Mouse (Mus musculus) megakaryocyte-erythroid progenitor cell, adult 5-6 weeks (primary cell): Measurements from ENCODE around the gene Fam71f2. TPM values are rescaled to one million over a fixed set of nuclear protein-coding genes. Genes with fewer than 3 reads are reported as not detected.

Experiments
- ATAC-seq: replicated peaks from 2 replicates; pipeline ENCODE4 v1.8.0; 2016; ENCODE audit warnings: mild to moderate bottlenecking, inconsistent platforms; ENCODE audit not compliant: severe bottlenecking, poor library complexity, low FRiP score, low TSS enrichment
- total RNA-seq, 2 experiments: library from RNA; stranded (forward) in 1 of 2; stranded (reverse) in 1 of 2; fragments of 200-1000, 215-1000 nt in 1 of 2; fragments of >200 nt in 1 of 2; fragmentation: Nextera tagmentation in 1 of 2; gene quantifications; 2 replicates each; pipeline ENCODE4 v1.2.3; 2014 to 2017

Fam71f2 gene
- total RNA-seq (2014; fragmentation: Nextera tagmentation) (8.3 TPM in 1 of 2 replicates, not detected in the other), total RNA-seq (2017) (not detected in 2 replicates)

DNA sequence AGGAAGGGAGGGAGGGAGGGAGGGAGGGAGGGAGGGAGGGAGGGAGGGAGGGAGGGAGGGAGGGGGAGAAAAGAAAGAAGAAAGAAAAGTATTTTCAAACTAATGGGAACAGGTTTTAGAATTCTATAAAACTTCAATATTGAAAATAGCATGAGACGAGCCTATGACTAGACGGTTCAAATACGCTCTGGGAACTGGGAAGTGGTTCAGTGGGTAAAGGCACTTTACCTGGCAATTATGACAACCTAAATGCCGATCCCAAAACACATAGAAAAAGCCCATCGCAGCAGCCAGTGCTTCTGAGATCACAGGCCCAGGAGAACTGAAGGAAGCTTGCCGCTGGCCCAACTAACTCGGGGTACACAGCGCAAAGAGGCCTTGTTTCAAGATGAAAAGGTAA is at the start of gene Fam71f2:
Gene Fam71f2, plus strand, starts transcription at position 301 of the 400 bp plus-strand sequence.
- ATAC-seq = no peak

DNA sequence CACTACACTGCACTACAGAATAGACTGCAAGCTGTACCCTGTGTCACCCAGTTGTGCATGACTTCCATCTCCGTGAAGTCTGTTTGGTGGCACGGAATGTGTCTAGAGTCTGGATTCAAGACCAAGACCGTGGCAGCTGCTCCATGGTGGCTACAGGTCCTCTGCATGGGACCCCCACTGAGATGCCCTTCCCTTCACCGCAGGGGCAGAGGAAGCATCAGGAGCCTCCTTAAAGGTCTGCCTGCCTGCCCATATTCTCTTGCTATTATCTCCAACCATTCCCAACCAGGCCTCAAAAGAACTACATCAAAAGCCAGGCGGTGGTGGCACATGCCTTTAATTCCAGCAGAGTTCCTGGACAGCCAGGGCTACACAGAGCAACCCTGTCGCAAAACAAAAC is 49.0 kb upstream of the Fam71f2 start:
- no peak for ATAC-seq

DNA sequence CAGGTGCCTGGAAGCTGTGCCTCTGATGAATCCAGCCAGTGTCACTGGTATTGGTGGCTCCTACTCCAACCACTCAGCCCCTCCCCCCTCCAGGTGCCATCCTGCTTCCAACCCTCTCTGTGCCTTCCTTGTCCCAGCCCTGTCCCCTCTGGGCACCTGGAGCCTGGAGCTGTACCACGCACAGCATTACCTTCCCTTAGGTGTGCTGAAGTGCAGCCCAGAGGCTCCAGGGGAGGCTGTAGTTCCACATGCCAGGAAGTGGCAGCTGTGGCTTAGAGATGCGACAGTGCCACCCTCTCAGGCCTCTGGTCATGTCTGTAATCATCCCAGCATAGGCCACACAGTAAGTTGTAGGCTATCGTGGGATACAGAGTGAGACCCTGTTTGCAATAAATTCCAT is 47.6 kb upstream of the Fam71f2 start:
- ATAC-seq = no peak

DNA sequence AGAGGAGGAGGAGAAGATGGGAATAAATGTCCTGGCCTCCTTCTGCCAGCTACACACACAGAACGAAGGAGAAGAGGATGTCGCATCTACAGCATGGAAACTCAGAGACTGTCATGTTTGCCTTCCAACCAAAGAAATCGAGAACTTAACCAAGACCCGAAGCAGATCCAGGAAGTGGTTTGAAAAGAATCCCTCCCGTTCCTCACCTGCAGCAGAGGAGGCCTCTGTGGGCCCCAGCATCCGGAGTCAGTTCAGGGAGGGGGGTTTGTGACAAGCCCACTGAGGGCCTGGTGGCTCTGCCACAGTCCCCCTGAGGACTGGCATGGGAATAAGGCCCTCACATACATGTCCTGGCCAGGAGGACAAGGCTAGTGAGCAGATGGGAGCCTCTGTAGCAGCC is 47.1 kb upstream of the Fam71f2 start:
- ATAC-seq = no peak

DNA sequence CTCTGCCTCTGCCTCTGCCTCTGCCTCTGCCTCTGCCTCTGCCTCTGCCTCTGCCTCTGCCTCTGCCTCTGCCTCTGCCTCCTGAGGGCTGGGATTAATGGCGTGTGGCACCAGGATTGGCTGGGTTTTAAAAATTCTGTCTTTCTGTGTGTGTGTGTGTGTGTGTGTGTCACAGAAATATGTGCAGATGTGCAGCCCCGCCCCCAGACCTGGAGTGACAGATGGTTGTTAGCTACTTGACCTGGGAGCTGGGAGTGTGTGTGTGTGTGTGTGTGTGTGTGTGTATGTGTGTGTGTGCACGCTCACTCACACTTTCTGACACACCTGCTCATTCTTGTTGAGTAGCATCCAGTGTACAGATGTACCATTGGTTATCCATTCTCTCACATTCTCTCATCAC is 45.7 kb upstream of the Fam71f2 start:
- no peak for ATAC-seq

DNA sequence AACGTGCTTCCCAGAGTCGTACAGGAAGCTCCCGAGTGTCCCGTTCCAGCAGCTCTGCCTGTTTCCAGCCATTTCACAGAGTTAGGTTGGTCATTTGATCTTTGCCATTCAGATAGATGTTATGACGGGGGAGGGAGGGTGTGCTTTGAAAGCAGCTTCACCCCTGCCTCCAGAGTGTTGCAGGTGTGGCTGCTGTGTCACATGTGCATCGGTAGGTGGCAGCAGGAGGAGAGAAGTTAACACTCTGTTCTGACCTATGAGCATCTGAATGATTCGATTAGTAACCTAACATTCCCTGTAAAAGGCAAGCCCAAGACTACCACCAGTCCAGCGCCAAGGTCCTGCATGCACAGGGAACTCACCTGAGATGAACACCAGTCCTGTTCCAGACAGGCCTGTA is 45.1 kb upstream of the Fam71f2 start:
- peak; percentile 61 for ATAC-seq

DNA sequence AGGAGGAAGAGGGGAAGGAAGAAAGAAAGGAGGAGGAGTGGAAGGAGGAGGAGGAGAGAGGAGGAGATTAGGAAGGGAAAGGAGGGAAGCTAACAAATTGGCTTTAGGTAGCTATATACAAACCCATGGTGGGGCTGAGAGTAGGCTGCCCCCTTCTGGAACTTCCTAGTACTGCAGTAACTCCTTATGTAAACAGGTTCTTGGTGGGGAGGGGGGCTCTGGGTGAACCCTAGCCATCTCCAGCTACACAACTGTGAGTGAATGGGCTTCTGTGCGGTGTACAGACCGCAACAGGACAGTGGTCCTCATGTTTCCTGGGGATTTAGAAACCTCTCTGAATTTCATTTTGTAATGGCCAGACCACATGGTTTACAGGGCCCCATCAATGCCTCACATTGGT is 38.6 kb upstream of the Fam71f2 start:
- ATAC-seq = peak; percentile 66

DNA sequence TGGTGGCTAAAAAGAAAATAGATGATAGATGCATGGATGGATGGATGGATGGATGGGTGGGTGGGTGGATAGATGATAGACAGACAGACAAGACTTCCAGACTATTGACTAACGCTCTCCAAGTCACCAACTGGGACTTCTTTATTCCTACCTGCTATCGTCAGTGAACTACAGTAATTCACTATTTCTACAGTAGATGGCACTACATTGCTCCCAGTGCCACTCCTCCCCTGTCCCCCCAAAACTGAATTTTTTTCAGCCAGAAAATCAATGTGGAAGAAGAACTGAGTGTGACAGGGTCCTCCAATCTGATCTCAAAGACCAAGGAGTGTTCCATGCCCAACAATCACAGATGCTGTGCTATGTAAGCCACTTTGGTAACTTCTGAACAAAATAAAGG is 37.7 kb upstream of the Fam71f2 start:
- ATAC-seq = peak; percentile 63; the same call in 1 of the 2 replicates

DNA sequence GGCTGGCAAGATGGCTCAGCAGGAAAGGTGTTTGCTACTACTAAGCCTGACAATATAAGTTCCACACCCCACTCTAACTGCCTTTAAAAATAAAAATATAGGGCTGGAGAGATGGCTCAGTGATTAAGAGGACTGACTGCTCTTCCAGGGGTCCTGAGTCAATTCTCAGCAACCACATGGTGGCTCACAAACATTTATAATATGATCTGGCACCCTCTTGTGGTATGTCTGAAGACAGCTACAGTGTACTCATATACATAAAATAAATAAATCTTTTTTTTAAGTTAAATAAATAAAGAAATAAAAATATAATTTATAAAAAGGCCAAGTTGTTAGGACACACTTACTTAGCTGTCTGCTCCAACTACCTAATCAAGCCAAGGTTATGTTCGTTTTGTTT is 37.1 kb upstream of the Fam71f2 start:
- no peak for ATAC-seq

DNA sequence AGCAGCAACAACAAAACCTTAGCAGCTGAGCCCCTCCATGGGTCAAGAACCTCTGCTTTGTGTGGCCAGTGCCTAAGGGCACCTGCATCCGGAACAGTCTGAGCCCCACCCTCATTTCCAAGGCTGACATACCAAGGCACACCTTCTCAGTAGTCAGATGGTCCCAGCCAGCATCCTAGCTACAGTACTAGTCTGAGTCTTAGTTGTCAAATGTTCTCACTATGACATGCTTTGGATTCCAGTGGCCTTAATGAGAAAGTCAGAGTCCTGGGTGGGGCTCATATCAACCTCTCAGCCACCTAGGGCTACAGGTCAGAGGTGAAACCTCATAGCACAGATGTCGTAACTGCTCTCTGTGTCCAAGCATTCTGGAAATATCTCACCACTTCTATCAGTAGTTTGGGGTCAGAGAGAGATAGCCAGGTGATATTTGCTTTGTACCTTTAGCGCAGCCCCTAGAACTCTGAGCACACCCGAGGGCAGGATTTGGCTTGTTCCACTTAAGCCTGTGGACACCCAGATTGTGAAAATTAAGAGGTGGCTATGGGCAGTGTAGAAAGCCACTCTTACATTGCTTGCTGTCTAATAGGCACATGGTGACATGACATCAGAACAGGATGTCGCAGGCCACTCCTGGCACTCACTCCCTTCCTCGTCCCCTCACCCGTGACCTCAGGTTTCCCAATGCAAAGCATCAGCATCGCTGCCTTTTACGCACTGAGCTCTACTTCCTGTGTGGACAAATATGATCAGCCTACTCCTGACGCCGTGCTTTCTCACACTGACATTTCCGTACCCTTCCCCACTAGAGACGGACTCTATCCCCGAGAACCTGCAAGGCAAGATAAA is 33.9 kb upstream of the Fam71f2 start:
- no peak for ATAC-seq

DNA sequence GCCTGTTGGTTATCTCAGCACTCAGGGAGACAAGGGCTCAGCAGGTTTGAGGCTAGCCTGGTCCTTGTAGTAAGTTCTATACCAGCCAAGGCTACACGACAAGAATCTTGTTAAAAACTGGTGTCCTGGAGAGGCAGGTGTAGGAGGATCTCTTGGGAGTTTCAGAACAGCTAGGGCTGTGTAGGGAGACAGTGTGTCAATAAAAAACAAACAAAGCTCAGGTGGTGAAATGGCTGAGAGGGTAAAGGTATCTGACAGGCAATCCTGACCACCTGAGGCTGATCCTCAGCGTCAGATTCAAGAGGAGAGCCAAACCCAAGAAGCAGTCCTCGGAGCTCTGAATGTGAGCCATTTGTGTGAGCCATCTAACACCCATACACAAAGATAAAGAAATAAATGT is 33.2 kb upstream of the Fam71f2 start:
- no peak for ATAC-seq

DNA sequence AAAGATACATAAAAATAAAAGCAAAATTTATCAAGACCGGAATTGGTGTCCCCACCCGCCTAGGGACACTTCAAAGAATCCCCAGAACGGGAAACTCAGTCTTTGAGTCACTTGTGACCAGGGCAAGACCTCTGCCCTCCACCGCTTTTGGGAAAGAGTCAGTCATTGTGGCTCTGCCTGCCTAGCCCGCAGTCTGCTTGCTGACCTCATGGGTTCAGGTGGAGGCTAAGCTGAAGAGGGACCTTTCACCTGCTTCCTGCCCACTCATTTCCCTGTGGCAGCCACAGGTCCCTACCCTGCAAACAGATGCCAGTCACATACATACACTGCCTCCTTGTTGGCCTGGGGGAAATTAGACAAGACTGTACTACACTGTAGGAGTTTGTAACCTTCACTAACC is 32.8 kb upstream of the Fam71f2 start:
- ATAC-seq = no peak

DNA sequence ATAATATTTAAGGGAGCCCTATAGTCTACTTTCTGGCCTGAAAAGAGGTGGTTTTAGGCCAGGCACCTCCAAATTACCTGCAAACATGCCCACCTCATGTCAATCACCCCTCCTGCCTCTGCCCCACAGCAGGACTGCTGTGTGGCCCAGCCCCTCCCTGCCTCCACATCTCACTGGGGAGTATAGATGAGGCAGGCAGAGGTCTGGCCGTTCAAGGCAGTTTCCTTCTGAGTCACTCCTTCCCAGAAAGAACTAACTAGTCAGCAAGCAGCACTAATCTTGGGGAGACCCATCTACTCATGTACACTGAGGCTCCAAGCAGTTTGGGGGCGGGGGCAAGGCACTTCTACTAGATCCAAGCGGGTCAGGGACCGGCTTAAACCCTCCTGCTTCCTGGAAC is 32.3 kb upstream of the Fam71f2 start:
- ATAC-seq = no peak

DNA sequence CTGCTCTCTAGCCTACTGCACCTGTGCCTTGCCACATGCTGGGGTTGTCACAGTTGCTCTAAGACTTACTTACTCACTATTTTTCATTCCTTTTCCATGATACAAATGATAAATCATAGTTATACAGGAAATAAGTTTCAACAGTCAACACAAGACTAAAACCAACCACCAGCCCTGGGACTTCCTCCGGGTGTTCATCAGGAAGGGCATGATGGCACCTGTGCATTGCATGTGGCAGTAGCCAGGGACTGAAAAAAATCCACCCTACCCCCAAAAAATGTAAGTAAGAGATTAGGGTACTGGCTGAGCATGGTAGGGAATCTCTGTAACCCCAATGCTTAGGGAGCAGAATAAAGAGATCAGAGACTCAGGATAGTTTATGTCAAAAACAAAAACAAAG is 20.0 kb upstream of the Fam71f2 start:
- no peak for ATAC-seq

DNA sequence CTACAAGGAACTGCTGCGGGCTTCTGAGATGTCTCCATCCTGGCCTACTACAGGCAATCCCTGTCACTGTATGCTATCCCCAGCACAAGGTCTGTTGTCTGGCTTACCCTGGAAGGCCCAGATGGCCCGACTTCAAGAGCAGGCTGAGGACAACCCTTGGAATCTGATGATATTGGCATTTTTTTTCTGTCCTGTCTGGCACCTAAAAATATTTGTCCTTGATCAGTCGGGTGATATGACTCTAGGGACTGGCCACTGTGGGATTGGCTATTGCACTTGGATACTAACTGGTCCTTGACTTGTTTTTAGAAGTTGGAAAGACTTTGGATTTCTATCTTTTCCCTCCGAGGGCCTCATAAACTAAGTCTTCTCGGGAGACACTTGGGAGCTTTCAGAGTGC is 17.6 kb upstream of the Fam71f2 start:
- ATAC-seq = no peak

DNA sequence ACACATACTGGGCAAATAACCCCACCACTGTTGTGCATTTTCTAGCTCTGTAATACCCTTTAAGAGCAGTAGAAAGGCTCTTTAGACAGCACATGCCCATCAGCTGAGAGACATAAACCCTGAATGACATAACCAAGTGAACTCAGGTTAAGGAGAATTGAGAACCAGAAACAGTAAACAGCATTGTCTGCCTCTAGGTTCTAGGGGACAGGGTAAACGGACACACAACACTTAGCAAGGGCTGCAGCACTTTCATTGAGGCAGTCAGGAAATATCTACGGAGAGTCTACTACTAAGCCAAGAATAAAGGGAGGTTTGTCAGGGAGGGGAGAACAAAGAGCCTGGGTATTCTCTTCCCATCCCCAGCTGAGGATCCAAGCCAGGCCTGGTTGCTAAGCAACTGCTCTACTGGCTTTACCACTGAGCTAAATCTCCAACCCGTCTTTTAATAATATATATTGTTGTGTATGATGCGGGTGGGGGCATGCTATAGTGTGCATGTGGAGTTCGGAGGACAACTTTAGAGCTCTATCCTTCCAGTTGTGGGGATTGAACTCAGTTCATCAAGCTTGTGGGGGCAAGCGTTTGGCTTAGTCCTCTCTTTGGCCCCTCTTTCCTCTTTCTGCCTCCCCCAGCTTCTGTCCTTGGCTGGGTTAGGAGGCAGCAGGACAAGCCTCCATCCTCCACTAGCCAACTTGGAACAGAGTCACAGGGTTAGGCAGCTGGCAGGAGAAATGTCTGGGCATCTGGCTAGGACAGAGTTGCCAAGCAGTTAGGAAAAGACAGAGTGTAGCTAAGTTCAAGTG is 15.5 kb upstream of the Fam71f2 start:
- no peak for ATAC-seq

DNA sequence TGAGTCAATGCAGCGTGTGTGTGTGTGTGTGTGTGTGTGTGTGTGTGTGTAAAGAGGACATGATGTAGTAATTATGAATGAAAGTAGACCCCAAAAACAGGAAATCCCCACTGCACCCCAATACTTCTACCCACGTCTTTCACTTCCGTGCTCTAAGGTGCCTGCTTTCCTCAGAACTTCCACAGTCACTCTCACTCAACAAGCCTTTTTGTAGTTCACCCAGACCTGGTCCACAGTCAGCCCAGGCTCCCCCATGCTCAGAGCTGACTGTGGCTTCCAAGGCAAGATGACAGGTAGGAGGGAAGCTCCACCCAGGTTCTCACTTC is 15.0 kb upstream of the Fam71f2 start:
- no peak for ATAC-seq

DNA sequence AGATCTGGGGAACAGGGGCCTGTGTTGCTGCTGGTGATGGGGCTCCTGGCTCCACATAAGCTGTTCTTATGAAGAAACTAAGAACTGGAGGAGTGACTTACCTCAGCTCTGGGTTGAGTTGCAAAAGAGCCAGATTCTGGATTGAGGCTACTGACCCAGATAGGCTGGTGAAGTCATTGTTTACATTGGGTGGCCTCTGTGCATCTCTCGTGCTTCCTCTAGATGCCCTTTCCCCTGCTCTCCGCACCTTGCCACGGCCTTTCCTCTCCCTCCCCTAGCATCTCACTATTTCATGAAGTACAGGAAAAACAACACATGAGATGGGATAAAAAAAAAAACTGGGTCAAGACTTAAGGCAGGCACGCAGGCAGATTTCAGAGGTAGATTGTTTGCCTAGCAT is 12.5 kb upstream of the Fam71f2 start:
- ATAC-seq = no peak

DNA sequence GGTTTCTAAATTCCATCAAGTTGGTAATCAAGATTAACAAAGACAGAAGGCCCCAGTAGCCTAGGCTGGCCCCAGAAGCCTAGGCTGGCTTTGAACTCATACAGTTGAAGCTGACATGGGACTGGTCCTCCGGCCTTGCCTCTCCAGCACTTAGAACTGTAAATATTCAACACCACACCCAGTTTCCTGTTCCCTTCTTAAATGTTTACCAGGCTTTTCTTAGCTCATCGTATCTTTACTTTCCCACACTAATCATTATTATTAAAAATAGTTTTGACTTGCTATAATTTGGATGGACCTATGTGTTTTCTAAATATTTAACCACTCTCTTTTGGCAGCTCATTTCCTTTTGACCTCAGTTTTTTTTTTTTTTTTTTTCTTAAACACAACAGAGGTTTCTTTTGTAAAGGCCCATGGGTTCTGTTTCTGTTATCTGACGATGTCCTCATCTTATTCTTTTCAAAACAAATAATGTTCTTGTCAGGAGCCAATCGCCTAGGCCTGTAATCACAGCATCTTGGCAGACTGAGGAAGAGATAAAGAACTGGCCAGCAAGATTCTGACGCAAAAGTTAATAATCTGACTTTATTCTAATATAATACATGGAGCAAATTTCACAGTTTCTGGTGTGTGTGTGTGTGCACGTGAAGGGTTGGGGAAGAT is 10.3 kb upstream of the Fam71f2 start:
- no peak for ATAC-seq

DNA sequence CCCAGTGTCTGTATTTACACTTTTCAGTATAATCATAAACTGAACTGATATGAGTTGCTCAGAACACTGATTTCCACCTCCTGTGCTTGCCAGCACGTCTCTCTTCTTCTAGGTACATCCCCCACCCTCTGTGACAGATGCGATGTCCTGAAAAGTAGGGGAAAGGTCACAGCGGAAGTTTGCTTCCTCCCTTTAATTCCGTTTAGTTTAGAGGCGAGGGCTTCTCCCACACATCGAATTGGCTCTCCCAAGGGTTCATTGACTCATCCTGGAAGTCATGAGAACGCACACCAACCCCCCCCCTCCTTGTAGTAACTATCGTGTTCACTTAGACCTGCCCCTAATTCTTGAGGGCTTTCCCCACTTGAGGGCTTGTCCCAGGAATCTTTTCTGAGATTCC is 8.4 kb upstream of the Fam71f2 start:
- no peak for ATAC-seq
